Mouse (Mus musculus) layer of hippocampus, postnatal 14 days (tissue): ENCODE measurements at regions not wholly inside any gene's neighbourhood (a gene's known extent, or its start where the extent isn't known, plus 50 kb on each side); places are given as distances from the start of the nearest gene placed in this dataset.

Source experiments
- DNase-seq, 2 experiments: peaks; one replicate each; pipeline ENCODE4 v3.0.0; 2021 to 2022; ENCODE audit warnings: low spot score in 2 of 2, mixed read lengths in 1 of 2

DNA sequence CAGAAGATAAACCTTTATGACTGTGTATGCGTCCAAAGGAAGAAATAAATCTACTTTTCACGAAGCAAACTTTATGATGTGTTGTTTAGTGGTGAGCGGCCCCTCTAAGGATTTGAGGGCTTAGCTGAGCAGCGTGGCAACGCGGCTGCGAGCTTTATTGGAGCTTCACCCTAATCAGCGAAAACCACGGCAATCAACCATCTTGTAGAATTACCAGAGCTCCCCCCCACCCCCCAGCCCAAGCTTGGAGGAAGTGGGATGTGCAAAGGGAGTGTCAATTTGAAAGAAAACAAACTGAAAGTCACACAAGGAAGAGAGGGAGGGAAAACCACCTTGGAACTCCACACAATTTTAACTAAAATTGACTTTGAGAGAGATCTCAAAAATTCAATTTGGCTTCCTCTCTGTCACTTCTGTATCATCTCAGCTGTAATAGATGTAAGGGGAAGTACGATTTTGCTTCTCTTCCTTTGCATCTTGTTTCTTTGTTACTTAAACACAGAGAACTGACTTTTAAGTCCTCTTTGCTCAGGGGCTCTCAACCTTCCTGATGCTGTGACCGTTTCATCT, 229.1 kb upstream of the Satb1 start:
- no peak for DNase-seq

DNA sequence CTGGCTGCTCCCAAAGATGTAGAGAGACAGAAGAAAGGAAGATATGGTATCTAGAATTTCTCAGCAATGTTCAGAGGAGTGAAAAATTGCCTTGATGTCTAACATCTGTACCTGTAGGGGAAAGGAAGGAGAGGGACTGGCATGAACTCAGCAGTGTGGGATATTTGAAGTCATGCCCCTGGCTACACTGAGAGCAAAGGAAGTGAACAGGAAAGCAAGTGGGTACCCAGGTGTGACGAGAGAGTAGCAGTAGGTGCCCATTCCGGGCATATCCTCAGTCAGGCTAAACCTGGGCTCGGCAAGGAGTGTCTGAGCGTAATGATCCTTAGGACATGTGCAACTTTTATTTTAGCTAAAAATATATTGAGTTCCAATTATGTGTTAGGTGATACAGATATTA, 203.4 kb upstream of the Satb1 start:
- DNase-seq: no peak

DNA sequence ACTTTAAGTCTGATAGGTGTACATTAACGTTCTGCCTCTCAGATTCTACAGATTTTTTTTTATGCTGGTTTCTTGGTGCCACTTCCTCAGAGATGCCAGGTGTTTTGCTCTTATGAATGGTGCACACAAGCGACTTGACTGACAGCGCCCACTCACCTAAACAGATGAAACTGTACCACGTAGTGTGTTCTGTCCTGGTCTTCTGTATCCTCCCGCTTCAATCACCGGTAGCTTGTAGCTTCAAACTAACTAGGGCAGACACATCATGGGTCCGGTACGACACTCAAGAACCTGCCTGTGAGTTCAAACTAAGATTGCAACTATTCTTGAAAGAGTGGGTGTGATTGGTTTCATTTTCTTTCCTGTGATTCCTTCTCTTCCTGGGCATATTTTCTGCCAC, 198.0 kb upstream of the Satb1 start:
- DNase-seq: no peak

GRCm38 (mm10) chr17:51986920-51987319, 153.8 kb upstream of the Satb1 start:
- no peak for DNase-seq

DNA sequence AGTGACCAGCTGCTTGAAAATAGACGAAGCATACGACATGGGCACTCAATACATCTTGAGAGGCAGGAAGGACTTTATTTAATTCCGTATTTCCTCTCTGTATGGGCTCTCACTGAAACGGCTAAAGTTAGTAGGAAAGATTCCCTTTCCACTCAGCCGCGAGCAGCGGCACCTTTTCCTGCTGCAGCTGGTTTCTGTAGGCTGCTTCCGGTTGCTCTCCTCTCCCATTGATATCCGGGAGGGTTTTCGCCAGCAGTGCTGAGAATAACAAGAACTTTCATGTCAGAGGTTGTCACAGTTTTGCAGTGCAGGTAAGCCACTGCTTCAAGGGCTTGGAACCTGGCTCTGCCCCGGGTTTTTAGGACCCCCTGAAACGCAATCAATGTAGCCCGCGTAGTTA, 153.1 kb upstream of the Satb1 start:
- no peak for DNase-seq

- DNase-seq: no peak
These were observed 146.0 kb upstream of the Satb1 start for GRCm38 (mm10) chr17:51979126-51979525.

DNA sequence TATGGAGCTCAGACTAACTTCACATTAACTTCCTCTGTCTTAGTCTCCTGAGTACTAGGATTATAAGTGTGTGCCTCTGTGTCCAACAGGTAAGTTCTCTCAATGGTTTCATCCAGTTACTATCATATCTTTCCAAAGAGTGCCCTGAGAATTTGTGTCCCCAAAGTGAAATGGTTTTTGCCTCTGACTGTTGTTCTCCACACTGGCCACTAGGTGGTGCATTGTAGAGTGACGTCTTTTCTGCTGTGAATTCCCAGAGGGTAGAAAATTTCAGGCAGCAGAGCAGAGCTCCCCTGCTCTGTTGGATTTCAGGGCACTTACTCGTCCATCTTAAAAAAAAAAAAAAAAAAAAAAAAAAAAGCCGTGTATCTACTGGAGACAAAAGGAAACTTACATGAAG, 138.4 kb upstream of the Satb1 start:
- no peak for DNase-seq

- no peak for DNase-seq
These were observed 133.6 kb upstream of the Satb1 start for GRCm38 (mm10) chr17:51966573-51967284.

DNA sequence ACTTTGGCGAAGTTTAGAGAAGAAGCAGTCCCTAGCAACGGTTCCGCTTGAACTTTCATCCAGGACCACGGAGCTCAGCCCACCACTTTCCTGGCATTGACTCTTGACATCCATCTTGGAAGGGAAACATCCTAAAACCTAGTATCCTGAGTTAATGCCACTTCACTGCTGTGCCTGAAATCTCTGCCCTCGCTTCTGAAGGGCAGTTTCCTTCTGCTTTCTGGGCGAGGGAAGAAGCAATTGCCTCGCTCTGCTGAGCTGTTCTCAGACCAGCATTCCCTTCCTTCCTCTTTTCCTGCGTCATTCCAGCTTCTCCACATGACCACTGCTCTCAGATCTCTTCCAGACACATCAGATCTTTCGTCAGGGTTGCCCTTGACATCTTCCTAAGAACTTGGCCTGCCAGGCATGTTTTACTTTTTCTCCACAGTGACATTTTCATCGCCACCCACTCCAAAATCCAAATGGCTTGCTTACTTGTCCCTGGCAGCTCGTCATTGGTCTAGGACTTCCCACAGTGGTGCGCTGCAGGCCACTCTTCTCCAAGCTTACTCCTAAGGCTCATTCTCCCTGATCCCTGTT, 129.5 kb upstream of the Satb1 start:
- no peak for DNase-seq

- peak in 1 of 2 experiments; percentile 20 for DNase-seq
These were observed 128.2 kb upstream of the Satb1 start for GRCm38 (mm10) chr17:51961337-51961736.

- no peak for DNase-seq
These were observed 123.2 kb upstream of the Satb1 start for GRCm38 (mm10) chr17:51956275-51956674.

GRCm38 (mm10) chr17:51937707-51938106, 104.6 kb upstream of the Satb1 start:
- no peak for DNase-seq

DNA sequence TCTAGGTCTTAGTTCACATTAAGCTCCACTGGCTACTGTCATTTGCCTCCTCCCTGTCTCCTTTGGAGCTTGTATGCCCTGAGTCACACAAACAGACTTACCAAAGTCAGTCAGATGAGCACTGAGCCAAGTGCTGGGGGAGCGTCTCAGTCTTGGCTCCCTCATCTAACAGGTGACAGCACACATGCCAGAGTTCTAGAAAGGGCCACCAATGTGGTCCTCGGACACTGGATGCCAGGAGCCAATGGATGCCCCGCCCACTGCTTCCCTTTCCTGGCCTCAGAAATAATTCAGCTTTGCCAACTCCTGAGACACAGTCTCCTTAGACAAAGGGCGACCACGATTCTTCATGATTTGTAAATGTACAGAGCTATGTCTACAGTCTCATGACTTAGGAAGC, 103.0 kb upstream of the Satb1 start:
- no peak for DNase-seq

GRCm38 (mm10) chr17:51926392-51926791, 93.3 kb upstream of the Satb1 start:
- no peak for DNase-seq

DNA sequence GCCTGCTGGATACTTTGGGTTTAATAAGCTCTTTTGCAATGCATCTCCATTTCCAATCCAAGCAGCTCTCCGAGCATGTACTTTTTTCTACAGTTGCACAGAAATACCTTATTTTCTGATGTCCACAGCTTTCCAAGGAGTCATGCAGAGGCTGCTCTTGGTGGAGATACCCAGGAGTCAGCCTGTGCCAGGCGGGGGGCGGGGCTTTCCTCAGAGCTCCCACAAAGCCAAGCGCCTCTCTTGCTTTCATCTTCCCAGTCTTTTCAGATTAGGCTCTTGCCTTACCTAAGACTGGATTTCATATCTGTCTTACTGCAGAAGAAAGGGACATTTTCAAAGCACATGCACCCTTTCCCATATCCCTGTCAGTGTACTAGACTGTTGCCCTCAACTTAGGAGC, 73.9 kb upstream of the Satb1 start:
- no peak for DNase-seq

DNA sequence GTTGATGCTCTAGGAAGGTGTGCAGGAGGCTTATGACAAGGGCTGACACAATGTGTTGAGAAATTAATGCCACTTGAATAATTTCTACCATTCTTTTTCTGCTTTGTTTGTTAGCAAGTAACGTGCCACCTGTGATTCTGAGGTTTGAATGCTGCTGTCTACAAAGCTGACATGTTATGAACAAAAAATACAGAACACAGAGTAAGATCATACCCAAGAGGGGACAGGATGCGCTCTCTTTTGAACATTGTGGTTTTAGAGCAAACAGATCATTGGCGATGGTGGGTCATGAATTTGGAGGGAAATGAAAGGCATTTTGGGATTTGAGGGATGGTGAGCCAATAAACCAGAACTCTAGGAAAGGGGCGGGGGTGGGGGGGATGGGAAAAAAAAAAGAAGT, 73.3 kb upstream of the Satb1 start:
- DNase-seq: no peak

GRCm38 (mm10) chr17:51903885-51904284, 70.8 kb upstream of the Satb1 start:
- no peak for DNase-seq

DNA sequence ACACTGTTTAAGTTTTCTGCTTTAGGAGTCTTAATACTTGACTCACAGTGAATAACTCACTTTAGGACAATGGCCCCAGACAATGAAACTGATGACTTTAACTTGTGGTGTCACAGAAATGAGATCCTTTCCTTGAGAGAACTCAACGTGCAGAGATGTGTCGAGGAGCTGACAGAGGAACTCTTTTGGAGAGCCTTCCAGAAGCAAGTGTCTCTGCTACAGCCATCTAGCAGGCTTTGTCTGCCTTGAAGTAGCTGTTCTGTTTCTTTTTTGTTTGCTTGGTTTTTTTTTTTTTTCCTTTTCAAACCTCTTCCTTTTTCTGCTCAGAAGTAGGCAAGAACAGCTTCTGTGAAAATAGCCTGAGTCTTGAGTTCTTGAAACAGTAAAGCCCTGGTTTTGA, 66.3 kb upstream of the Satb1 start:
- DNase-seq: no peak

DNA sequence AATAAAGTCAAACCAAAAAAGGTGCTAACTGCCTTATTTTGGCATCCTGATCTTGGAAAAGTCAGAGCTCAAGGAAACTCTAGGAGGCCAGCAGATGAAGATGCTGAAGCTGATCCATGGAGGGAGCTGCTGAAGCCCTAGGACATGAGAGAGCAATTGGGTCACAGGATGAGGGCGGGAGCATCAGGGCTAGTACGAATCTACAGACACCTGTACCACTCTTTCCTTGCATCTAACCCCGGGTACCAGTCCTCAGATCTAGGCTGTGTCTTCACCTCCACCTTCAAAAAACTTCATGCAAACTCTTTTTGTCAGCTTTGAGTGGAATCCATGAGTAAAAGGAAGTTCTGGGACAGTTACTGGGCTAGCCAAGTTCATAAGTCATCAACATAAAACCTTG, 63.1 kb upstream of the Satb1 start:
- no peak for DNase-seq

- DNase-seq: no peak
These were observed 61.2 kb upstream of the Satb1 start for GRCm38 (mm10) chr17:51894278-51894677.

- no peak for DNase-seq
These were observed 59.8 kb upstream of the Satb1 start for GRCm38 (mm10) chr17:51892856-51893255.

DNA sequence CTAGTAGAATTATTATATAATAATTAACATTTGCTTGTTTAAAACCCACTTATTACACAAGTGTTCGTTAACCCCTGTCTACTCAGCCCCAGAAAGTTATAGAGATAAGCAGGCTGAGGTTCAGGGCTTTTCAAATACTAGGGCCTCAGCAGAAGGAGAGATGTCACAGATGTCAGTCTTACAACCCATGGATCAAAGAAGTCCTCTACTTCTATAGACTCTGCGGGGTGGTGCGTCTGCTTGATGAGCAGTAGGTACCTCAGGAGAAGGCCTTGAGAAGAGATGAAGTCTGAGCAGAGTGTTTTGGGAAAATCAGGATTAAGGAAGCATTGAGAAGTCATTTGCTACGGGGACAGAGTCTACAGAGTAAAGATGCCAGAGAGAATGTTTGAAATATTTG, 59.1 kb upstream of the Satb1 start:
- no peak for DNase-seq
